Mouse (Mus musculus): ENCODE data around the gene Mtg2. TPM values are rescaled to one million over a fixed set of nuclear protein-coding genes. Genes with fewer than 3 reads are reported as not detected.
A peak's percentile ranks its signal among the peaks of the same experiment; 100 is the strongest.

Gene Mtg2
- total RNA-seq, 2 experiments from 2014 or later: 18.3 to 25.3 TPM

DNA sequence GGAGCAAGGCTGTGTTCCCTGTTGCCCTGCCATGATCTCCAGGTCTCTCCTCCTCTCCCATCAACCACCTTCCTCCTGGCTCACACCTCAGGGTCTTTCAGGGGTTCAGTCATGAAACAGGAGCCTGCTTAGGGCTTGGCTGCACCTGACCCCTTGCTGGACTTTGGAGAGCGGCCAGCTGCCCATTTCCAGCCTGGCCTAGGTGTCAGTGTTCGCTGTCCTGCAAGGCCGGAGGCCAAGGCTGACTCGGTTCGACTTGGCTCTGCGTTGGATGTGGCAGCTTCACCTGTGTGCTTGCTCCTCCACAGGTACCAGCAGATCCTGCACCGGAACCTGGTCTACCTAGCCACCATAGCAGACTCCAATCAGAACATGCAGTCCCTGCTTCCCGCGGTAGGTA, 17.4 kb upstream of the Mtg2 start:
- DNase-seq: no peak

DNA sequence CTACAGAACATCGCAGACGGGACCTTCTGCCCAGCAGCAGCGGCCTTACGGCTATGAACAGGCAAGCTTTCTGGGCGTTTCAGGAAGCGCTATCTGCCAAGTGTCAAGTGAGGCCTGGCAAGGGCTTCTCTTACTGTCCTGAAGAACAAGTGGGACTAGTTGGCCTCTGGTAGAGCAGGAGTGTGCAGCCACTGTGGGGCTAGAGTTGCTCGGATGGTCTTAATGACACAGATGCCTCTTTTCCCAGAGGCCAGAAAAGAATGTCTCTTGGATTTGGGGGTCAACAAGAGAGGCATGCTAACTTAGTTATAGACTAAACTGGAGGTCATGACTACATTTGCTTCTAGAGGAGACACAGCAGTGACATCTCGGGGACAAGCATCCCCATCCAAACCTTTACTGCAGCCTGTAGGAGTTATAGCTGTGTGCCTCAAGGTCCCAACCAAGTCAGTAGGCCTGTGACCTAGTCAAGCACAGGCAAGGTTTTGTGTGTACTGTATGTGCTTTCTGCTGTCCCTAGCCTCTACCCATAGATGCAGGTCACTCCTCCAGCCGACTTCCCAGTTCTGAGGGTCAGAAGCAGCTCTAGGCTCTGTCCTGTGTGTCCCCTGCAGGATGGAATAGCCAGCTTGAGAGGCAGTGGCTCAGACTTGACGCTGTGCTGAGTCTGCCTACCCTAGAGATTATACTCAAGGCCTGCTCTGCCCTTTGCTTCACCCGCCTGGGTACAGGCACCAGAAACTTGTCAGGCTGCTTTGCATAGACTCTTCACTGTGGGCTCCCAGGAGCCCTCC, 6.9 kb upstream of the Mtg2 start:
- no peak for DNase-seq

DNA sequence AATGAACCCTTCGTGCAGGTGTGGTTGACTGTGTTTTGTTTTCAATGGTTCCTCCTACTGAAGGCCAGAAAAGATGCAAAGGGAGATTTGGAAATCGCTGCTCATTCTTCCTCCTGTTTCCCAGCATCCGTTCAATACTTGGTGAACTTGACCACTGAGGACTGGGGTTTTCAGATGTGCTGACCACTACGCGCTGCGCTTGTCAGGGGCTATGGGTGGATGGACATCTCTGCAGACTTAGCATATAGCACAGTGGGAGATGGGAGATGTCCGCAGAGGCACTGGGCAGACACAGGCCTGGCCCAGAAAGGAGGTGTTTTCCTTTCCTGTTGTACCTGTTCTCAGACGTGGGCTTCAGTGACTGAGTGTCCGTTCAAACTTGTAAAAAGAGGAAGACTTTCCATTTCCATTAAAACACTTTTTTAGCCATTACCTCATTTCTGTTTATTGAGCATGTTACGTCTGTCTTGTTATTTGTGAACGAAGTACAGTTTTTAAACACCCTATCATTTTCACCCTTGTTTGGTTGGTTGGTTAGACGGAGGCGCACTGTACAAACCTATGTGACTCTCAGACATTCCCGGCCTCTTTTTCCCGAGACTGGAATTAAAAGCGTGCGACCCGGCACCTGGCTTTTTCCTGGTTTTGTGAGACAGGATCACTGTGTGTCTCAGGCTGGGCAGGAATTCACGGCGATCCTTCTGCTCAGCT, 463 bp upstream of the Mtg2 start:
- no peak for DNase-seq

DNA sequence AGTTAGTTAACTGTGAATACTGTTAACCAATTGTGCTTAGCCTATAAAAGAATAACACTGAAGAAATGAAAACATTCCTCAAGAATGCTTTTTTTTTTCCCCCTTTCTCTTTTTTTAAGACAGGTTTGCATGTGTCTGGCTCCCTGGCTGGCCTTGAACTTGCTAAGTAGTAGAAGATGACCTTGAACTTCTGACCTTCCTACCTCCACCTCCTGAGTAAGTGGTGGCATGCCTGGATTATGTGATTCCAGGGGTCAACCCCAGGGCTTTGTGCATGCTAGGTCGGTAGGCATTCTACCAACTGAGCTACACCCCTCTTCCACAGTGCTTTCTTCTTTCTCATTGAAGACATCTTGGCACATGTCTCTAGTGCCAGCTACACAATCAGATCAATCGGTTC, 1.3 kb downstream of the Mtg2 start:
- DNase-seq: no peak

DNA sequence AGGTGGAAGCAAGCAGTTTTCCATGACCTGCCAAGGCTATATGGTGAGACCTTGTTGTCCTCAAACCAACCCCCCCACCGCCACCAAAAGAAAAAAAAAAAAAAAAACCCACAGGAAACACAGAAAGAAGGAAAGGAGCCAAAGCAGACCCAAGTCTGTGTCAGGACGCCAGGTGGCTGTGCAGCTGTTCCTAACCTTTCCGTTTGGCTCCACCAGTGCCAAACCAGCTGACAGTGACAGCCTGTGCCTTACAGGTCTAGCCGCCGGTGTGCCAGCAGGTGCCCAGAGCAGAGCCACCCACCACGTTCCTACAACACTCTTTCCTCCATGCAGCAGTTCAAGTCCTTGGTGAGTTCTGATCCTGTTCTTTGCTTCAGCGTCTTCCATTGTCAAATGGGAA, 2.5 kb downstream of the Mtg2 start:
- no peak for DNase-seq

DNA sequence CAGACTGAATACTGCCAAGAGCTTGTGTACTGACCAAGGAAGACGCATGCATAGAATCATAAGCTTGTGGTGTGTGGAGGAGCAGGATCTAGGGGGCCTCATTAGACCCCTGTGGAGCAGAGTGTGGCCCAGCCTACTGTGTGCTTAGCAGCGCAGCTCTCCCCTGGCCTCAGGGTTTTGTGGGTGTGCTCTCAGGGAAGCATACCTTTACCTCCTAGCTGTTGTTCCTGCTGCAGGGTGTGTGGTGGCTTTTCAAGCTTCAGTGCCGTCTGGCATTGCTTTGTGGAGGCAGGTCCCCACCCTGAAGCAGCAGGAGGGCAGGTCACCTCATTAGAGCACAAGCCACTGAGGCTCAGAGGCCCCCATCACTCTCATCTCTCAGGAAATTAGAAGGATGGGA, 7.2 kb downstream of the Mtg2 start:
- no peak for DNase-seq

DNA sequence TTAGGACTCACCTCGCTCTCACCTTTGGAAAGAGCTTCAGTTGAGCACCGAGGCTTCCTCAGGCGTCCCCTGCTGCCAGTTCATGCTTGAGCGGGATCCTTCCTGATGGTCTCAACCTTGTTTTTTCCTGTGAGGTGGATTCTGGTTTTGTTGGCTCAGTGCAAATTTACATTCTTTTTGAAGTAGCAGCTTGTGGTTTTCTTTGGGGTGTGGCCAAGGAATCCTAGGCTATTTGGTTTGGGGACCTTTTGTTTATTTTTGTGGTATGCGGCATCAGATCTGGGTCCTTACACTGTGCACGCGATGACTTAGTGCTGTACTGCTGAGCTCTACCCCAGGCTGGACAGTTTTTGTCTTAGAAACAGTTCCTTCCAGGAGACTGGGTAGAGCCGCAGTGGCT, 10.3 kb downstream of the Mtg2 start:
- no peak for DNase-seq

DNA sequence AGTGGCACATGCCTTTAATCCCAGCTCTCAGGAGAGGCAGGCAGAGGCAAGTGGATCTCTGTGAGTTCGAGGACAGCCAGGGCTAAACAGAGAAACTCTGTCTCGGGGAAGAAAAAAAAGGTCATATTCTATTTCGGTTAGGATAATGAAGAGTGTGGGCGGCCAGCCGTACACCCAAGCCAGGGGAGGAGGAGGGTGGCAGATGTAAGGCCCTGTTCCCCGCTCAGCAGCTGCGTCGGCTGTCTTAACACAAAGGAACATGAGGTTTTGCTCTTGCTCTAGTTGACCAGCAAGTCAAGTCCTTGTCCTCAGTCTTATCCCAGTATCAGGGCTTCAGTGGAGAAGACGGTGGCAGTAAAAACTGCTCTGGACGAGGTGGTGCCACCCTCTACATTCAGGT, 12.7 kb downstream of the Mtg2 start:
- no peak for DNase-seq

DNA sequence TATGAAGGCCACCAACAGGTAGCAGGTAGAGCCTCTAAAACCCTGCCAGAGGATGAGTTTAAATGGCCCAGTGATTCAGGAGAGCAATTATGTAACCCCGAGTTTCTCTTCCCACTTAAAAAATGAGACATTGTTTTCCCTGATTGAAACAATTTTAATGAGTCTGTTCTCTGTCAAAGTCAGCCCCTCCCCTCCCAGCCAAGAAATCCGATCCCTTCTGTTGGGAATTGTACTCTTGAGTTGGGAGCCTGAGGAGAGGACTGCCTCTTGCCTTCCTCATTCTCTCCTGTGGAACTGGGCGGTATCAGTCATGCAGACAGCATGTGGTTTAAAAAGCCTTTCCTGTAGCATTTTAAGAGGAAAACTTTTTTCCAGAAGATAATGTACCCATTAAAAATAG, 14.2 kb downstream of the Mtg2 start:
- no peak for DNase-seq

DNA sequence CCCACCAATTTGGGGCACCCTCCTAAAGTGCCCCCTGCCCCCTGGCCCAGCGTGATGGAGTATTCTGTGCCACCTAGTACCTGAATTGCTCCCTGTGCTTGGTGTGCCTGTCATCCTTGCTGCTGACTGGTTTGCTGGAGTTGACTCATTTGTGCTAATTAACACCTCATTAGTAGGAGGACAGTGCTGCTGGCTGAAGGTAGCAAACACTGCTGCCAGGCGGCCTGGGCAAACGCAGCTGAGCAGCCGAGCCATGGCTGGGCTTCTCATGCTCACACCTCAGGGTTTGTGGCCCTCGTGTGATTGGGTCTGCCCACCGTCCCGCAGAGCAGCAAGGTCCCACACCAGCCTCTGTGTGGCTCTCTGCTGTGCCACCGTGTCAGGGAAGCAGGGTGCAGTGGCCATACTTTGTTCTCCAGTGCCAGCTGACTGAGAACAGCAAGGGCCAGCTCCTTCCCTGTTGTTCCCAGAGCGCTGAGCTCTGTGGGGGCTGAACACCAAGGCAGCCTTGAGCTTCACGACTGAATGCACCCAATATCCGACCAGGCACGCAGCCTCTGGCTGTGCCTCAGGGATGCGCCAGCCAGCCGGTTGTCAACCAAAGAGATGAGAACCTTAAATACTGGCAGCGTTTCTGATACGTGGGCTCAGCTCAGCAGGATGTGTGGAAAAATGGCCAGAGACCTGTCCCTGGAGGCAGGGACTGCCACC, 15.7 kb downstream of the Mtg2 start:
- no peak for DNase-seq

DNA sequence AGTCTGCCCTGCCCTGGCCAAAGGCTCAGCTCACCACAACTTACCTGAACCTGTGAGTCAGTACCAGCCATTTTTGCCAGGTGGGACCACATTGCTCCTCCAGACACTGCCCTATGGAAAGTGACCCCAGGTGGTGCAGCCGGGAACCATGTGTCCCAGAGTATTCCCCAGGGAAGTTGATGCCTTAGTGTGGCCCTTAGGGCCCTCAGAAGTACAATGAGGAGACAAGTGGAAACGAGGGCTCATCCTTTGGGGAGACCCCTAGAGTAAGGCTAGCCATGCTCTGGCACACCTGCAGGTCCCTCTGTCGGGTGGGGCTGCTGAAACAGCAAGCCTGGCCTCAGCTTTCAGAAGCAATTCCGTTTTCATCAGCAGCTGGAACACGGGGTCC, 16.2 kb downstream of the Mtg2 start:
- no peak for DNase-seq

DNA sequence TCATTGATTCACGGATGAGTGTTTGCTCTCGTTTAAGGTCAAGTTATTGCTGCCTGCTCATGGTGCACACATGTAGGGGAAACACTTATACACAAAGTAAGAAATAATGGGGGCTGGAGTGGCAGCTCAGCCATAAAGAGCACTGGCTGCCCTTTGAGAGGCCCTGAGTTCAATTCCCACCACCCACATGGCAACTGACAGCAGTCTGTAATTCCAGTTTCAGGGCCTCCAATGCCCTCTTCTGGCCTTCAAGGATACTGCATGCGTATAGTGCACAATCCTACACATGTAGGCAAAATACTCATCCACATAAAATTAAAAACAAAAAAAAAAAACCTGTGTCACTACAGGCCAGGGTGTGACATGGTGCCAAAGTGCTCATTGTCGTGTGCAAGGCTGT, 17.1 kb downstream of the Mtg2 start:
- DNase-seq: no peak

DNA sequence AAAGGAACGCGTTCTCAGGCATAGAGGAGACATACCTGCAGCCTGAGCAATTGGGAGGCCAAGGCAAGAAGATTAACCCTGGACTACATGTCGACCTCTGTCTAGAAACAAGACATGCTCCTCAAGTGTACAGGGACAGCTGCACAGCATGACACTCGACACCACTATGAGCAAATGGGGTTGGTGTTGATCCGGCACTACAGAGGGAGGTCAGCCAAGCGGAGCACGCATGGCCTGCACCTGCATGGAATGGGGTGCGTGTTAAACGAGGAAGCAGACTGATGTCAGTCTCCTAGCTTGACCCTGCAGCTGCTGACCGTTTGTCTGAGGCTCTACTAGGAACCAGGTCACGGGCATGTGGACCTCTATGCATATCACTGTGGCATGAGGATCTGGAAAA, 19.9 kb downstream of the Mtg2 start:
- no peak for DNase-seq

DNA sequence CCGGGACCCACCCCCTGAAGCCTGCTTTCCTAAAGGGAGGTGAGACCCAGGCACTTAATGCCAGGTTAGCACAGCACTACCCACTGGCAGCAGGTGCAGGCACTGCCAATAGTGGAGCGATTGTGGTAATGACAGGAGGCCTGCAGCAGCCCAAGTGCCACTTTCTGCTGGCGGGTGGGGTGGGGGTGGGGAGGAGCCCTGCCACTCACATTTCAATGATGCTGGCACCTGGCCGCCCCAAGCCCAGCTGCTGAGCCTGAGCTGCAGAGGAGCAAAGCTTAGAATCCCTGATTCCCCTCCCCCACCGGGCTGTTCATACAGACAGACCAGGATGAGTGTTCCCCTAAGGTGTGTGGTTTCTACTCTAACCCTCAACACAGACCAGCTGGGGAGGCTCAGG, 25.3 kb downstream of the Mtg2 start:
- DNase-seq: no peak

DNA sequence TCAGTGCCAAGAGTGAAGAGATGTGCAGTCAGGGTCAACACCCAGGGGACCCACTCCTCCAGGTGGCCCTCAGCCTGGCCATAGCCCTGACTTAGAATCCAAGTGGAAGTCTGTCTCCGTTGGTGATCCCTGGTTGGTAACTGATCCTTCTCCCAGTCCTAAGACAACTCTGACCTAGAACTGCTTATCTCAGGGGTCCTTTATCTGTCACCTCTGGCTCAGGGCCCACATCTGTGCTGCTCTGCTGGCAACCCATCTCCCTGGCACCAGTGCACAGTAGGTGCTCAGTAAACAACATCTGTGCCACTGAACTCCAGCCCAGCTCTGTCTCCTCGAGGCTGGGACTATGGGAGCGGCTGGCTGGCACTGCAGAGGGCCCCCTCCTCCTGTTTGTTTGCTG, 27.2 kb downstream of the Mtg2 start:
- DNase-seq: no peak

DNA sequence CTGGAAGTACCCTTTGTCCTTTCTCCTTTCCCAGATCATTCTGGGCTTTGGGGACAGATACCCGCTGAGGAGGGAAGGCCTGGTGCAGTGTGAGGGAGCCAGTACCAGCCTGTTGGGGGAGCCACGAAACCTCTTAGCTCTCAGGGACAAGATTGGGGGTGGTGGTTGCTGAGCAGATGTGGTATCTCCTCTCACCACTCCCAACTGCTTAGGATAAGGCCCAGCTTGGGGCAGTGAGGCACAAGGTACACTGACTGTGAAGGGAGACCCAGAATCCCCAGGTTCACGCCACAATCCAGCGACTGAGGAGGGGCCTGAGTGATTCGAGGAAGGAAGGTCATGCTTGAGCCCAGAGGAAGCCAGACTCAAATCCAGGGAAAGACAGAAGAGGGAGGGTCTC, 27.8 kb downstream of the Mtg2 start:
- no peak for DNase-seq

DNA sequence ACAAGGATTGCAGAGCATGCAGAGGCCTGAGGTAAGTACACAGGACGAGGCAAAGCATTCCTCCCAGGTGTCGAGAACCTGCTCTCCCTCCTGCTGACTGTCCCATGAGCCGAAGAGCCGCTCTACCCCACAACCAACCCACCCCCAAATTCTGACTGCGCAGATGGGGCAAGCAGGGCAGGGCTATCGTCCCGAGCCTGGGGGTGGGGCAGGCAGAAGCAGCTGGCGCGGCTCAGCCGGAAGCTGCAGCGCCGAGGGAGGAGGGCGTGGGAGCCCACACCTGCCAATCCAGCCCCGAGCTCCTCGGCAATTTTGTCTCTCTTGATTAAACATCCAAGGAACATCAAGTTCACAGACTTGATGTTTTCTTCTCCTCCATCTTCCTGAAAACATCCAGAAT, 29.1 kb downstream of the Mtg2 start:
- DNase-seq: no peak

DNA sequence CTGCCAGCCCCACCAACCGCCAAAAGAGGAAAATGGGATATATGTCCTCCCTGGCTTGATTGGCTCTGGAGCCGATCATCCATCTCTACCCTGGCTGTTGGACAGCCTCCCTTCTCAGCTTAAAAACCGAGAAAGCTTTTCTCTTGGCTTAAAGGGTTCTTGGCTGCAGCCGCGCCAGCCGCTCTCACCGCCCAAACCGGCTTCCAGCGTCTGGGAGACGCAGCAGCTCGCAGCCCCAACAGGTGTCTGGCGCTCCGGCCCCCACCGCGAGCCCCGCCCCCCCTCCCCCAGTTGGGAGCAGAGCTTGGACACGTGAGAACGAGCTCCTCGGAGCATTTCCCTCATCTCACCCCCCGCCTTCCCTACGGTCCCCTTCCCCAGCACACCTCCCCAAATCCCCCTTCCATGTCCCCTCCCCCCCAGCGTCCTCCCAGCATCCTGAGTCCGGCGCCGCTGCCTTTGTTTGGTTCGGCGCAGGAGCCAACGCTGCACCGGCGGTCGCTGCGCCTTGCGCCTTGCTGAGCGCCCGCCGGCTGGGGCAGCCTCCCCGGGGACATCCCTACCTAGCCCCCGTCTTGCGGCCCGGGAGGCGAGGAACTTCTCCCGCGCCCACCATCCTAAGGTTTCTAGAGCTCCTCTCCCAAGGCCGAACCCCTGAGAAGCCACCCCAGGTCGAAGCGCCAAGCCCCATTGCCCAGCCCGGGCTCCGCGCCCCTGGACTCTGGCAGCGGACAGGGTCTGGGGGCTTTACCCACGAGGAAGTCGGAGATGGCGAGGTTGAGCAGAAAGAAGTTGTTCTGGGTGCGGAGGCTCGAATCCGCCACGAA, 33.0 kb downstream of the Mtg2 start:
- no peak for DNase-seq

DNA sequence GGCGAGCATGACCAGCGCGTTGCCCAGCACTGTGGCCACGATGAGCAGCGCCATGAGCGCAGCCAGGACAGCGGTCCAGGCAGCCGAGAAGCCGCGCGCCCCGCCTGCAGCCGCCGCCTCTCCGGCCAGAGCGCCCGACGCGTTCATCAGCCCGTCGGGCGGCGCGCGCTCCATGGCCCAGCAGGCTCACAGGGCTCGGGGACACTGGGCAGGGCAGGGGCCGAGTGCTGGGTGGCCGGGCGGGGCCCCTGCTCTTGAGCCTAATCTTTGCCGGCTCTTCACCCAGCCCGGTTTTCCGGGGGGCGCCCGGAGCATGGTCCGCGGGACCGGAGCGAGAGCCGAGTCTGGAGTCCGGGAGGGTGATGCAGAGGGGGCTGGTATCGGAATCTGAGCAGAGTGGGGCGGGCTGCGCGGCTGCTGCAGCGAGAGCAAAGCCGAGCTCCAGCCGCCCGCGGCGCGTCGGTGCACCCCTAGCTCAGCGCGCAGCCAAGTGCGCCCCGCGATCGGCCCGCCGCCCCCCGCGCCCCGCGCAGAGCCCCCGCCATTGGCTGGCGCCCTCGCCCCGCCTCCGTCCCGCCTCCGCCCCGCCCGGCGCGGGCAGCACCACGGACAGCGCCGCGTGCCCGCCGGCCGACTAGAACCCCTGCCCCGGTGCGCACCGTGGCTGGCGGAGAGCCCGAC, 33.7 kb downstream of the Mtg2 start, which contains the start of gene Hrh3:
TSS of gene Hrh3 (minus strand) at position 511 of the 681 bp plus-strand sequence.
- peak; percentile 64 to 67 for DNase-seq

DNA sequence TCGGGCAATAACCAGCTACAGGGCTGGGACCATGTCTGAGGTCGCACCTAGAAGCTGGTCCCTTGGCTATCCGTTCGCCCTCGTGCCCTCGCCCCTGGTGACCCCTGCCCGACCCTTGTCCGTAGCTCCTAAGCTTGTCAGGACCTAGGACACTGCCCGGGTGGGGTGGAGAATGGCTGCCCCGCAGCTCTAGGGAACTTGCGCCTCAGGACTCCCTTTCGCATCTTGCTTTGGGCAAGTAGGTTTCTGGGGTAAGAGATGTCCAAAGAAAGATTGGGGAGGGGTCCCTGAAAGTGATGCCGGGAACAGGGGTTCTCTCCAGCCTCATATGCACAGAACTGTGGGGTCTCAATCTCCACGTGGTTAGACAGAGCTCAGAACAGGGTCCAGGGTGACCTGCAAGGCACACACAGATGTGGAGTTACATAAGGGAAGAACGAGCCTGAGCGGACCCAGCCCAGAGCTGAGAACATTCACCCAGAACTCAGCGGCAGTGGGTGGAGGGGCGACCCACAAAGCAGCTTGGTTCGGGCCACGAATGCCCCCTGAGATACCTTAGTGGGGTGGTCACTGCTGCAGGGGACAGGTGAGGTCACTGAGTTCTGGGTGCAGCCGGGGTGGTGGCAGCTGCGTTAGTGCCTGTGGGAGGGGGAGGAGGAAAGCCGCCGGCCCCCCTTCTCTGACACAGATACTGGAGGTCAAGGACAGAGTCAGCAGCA, 34.4 kb downstream of the Mtg2 start:
- no peak for DNase-seq

DNA sequence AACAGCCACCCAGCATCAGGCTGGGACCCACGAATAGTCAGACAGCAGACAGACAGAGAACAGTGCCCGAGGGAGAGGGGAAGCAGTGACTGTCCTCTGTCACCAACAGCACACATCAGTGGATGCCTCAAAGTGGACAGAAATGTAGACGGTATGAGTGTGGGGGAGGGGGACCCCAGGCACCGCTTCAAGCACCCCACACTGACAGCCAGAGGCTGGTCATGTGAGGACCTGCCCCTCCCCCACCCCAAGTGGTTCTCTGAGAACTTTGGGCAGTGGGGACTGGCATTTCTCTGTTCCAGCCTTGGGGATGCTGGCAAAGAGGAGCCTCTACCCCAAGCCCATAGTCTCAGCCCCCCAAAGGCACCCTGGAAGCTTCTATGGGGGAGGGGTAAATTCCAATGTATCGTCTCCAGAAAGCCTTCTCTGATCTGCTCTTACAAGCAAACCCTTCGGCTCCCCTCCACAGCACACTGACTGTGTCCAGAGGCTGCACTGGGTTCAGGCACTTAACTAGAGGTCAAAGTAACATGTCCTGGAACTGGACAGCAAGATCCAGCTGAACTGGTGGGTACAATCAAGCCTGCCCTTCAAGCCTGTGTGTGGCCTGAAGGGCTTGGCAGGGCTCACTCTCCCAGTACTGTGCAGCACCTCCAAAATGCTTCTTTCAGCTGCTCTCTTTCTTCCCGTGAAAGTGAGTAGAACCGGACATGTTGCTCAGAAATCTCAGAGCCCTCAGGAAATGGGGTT, 35.2 kb downstream of the Mtg2 start:
- no peak for DNase-seq

Measured in layer of hippocampus, postnatal 36 days (tissue).